Mouse (Mus musculus): ENCODE data around the gene Ccdc146. TPM values are rescaled to one million over a fixed set of nuclear protein-coding genes. Genes with fewer than 3 reads are reported as not detected.

Ccdc146 gene
- total RNA-seq, 2 experiments from 2014 or later, result not detected

DNA sequence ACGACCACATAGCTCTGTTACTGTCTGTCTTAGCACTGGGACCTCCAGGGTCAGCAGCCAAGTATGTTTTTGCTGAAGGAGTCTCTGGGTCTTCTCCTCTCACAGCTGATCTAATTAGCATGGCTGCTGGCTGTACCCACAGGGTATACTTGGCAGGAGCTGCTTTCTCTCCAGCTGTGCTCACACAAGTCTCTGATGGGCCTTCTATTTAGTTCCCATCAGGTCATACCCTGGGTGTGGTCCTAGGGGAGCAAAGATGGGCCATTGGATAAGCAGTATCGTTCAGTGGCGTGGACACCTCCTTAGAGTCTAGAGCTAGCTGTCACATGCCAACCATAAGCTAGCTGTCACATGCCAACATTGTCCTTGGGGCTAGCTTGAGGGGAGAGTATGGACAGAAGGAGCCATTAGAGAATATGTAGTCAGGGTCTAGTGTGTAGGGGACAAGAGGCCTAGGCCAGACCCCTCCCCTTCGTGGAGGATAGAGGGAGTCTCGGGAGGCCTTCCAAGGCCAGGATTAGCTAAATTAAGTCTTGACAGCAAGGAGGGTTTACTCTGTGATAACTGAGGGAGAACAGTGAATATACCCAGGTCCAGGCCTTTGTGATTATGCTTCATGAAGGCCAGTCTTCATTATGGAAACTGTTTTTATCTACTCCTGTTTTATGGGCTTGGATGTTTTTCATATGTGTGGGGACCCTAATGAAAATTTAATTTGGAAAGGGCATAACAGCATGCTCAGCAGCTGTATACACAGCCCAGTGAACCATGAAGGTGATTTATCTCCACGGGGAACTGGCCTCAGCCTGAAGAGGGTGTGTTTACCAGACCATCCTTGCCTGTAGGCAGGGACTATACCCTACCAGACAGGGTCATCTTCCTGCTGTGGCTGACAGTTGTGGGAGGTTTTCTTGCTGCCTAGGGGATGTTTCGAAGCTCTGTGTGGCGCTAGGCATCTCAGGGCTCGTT lies 152.8 kb downstream of the Ccdc146 start:
- peak; percentile 73 for ATAC-seq (replicated peaks; ENCODE audit: low FRiP score, low TSS enrichment, poor library complexity, severe bottlenecking)

DNA sequence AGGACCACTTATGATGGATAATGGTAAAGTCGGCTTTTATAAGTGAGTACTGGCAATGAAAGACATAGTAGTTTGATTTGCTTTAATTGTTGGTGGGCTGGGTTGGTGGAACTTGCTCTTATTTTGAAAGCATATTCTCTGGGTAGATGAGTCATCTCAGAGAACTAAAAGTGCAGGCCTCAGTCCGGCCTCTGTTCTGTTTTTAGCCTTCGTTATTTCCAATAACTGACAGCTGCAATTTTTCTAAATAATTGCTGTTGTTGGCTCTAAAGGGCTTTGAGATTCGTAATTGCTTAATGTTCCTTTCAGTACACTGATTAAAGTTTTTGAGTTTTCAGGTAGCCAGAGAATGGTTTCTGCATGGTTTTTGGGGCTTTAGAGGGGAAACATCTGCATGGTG lies 153.7 kb downstream of the Ccdc146 start:
- no peak for ATAC-seq (replicated peaks; ENCODE audit: low FRiP score, low TSS enrichment, poor library complexity, severe bottlenecking)

DNA sequence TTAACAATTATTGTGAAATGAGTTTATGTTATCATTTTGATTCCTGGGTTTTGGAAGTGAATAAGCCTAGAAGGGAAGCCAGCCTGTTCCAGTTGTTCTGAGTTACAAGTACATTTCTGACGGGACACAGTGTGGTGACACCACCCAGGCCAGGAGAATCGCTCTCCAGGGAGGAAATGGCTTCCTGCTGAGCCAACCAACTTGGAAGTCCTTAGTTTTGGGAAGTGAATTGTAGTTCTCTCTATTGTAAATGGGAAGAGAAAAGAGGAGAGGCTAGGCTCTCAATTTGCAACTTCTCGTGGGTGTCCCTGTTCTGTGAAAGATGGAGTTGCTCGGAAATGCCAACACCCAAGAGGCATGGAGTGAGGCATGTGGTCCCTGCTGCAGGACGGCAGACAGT lies 155.0 kb downstream of the Ccdc146 start:
- no peak for ATAC-seq (replicated peaks; ENCODE audit: low FRiP score, low TSS enrichment, poor library complexity, severe bottlenecking)

DNA sequence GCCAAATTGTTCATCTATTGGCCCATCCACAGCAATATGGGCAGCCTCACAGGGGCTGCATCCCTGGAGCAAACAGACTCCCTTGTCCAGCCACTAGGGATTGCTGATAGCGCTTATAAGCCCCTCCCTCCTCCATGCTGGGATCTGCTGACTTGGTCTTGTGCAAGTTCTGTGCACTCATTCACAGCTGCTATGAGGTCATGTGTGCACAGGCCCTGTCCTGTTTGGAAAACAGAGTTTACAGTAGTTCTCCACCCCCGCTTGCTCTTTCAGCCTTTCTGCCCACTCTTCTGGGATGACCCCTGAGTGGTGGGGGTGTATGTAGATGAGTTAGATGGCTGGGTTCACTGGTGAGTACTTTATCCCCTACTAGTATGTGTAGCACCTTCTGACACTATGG lies 157.4 kb downstream of the Ccdc146 start:
- ATAC-seq (replicated peaks; ENCODE audit: low FRiP score, low TSS enrichment, poor library complexity, severe bottlenecking), result peak; percentile 43

DNA sequence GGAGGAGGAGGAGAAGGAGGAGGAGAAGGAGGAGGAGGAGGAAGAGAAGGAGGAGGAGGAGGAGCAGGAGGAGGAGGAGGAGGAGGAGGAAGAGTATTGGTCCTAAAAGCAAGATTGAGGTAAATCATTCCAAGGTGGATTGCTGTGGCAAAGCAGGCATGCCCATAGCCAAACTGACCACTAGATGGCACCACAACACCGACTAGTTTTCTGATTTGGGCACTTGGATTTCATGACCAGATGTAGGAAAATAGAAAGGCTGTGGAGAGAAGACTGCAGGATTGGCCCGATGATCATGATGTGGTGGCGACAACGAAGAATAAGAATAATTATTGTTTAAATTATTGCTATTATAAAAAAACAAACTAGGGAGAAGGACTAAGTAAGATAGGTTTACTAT lies 159.4 kb downstream of the Ccdc146 start:
- 0 out of 2 replicates have a peak, but pooled peaks have one; percentile 46 for ATAC-seq (replicated peaks; ENCODE audit: low FRiP score, low TSS enrichment, poor library complexity, severe bottlenecking)

DNA sequence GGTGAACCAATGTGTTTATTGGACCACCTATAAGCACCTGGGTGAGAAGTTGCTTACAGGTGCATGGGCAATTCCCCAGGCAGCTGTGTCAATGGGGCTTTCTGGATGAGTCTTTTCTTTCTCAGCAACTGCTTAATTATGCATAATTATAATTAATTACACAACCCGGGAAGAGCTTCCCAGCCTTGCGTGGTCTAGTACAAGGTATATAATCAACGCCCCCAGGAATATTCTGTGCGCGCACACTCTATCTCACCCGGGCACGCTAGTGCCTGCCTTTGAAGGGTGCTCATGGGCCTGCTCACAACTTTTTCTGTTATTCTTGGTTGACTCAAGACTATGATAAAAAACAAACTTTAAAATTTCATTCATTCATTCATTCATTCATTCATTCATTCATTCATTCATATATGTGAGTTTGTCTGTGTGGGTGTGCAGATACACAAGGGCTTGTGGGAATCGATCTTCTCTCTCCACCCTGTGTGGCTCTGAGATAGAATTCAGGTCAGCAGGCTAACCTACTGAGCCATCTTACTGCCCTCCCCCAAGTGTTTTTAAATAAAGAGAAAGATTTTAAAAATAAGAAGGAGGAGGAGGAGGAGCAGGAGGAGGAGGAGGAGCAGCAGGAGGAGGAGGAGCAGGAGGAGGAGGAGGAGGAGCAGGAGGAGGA lies 160.0 kb downstream of the Ccdc146 start:
- no peak for ATAC-seq (replicated peaks; ENCODE audit: low FRiP score, low TSS enrichment, poor library complexity, severe bottlenecking)

DNA sequence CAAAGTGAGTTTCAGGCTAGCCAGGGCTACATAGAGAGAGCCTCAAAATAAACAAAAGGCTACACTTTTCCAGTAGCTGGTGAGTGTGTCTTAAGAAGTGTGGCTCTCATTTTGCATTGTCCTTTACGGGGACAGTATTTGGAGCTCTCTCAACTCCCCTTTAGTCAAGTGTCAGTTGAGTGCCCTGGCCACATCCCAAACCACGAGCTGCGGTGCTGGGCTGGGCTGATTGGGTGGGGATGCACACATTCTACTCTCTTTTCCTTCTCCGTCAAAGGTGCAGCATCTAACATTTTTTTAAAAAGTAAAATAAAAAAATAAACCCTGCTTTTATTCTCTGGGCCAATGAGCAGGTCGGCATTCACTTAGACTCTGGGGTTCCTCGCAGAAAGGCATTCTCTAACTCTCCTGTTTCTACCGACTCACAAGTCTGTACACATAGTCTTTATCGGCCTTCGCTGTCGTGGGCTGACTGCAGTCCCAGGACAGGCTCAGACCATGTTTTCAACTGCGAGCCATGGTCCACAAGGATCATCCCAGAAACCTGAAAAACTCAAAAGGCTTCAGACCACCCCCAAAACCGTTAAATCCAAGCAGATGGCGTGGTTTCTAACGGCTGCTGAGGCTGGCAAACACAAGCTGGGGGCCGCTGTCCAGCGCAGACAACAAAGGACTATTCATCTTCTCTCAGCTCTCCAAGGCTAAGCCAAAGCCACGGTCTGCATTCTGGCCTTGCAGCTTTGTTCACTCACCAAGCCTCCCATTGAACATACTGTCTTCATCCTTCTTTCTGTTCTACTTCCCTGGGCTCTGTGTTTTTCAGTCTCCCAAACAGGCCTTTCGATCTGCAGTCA lies 161.0 kb downstream of the Ccdc146 start:
- ATAC-seq (replicated peaks; ENCODE audit: low FRiP score, low TSS enrichment, poor library complexity, severe bottlenecking), result peak; percentile 77

DNA sequence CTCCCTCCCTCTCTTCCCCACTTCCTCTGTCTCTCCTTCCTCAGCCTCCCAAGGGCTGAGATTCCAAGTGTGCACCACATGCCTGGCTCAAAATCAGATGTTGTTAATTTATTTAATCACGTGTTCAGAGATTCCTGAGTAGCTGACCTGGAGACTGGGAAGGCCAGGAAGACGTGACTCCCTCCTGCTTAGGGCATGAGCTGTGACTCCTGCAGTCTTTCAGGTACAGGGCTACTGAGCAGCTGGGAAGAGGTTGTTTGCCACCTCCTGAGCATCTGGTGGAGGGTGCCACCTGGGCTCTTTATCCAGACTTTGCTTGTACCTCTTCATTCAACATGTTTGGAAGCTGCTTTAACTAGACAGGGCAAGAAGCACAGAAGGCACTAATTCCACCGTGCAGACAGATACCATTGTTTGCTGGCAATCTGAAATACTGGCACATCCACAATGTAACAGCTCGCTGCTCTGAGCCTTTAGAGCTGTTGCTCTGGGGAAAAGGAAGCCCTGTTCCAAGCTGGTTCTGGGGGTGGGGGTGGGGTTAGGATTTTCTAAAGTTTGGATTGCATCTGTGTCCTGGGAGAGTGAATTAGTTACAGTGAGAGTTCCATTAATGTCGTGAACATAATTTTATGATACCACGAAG lies 163.2 kb downstream of the Ccdc146 start:
- ATAC-seq (replicated peaks; ENCODE audit: low FRiP score, low TSS enrichment, poor library complexity, severe bottlenecking), result no peak

DNA sequence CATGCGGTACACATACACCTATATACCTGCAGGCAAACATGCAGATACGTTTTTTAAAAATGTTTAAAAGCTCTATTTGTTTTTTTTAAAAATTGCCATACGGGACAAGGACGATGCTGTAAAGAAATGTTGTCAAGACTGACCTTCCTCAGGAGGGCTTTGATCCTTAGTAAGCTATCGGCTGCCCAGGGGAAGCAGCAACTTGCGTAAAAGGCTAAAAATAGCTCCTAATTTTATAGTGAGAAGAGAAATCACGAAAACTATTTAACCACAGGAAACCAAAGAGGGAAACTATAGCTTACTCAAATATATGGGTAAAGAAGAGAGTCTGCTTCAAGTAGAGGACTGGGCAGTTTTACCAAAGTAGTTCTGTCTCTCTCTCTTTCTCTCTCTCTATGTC lies 163.7 kb downstream of the Ccdc146 start:
- ATAC-seq (replicated peaks; ENCODE audit: low FRiP score, low TSS enrichment, poor library complexity, severe bottlenecking), result no peak

DNA sequence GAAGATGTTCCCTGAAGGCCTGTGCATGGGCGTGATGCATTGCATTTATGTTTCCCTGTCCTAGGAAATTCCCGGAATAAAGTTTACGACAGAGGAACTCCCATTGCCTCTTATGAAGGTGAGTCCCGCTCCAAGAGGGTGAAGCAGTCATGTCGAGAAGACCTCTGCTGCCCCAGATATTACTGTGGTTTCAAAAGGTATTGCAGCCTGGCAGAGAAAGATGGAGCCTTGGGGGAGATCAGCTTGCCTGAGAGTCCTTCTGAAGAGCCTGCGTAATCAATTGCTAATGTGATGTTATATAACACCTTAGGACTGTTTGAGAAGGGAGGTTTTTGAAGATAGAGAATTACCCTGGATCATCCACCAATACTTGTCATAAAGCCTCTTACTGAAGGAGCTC lies 166.7 kb downstream of the Ccdc146 start:
- ATAC-seq (replicated peaks; ENCODE audit: low FRiP score, low TSS enrichment, poor library complexity, severe bottlenecking), result peak; percentile 85

DNA sequence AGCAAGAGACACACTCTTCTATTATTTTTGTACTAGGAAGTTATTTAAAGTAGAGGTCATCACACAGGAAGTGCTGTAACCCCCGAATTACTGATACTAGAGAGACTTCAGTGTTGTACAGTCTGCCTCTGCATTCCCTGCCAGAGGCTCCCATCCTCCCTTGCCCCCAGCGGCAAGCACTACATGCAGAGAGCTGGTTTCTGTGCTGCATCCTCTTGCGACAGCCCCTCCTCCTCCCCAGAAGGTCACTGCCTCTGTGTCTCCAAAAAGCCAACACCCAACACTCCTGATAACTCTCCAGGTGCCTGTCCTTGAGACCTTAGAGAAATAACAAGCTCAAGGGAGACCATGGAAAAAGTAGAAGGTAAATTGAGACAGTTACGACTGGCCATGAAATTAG lies 167.4 kb downstream of the Ccdc146 start:
- ATAC-seq (replicated peaks; ENCODE audit: low FRiP score, low TSS enrichment, poor library complexity, severe bottlenecking), result no peak

DNA sequence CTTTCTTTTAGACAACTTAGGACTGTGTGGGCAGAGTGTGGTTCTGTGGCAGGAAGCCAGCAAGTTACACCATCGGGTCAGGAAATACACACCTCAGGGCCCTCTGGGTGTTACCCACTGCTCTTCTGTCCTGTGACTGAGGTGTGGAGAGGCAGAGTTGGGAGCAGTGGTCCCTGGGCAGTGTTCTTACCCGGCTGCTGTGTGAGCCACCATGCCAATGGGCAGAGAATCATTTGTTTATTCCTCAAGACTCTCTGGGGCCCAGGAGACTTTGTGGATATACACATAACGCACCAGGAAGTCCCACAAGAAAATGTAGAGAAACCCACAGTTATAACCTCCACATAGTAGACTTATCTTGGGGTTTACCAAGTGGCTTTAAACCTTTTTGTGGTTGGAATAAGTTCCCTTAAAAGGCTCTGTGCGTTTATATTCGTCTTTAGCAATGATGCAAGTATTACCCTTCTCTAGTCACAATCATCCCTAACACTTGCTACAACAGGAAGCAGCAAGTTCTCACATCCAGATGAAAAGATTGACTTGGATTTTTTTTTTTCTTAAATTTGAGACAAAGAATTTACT lies 168.8 kb downstream of the Ccdc146 start:
- ATAC-seq (replicated peaks; ENCODE audit: low FRiP score, low TSS enrichment, poor library complexity, severe bottlenecking), result 0 out of 2 replicates have a peak, but pooled peaks have one; percentile 41

DNA sequence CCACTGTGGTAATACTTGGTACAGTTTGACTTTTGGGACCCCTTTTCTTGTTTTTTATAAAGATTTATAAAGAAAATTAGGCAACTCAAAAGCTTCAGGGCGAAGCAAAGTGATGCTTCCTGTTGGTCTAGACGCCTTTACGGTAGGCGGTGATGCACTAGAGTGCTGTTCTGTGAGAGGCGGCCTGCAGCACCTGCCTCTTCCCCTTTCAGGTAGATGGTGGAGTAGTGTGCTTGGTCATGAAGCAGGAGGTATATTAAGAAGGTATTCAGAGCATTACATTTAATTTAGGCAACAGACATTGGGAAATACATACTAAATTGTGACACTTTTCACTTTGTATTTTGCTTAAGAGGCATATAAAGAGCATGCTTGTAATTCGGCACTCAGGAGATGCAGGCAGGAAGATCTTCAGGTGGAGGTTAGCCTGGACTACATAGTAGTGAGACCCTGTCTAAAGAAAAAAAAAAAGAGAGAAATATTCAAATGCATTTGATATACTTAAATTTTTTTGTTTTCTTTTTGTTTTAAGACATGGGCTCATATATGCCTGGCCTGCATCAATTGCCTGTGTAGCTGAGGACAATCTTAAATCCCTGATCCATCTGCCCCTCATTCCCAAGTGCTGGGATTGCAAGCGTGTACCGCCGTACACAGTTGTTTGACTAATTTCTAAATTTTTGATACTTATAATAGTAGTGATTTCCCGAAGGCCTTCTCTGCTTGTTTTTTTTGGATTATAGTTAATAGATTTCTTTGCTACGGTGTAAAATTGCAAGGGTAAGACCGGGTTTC lies 169.5 kb downstream of the Ccdc146 start:
- no peak for ATAC-seq (replicated peaks; ENCODE audit: low FRiP score, low TSS enrichment, poor library complexity, severe bottlenecking)

DNA sequence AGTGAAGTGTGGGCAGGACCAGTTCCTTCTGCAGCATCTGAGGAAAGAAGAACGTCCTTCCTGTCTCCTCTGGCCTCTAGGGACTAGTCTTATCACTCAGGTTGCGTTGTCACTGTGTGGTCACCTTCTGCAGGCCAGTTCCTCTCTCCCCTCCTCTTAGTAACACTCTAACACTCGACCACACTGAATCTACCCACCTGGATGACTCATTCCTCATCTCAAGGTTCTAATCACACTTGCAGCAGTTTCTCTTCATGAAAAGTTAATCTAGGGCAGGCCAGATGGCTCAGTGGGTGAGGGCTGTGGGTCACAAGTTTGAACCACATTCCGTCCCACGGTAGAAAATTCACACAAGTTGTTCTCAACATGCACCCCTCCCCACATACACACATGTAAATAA lies 175.6 kb downstream of the Ccdc146 start:
- ATAC-seq (replicated peaks; ENCODE audit: low FRiP score, low TSS enrichment, poor library complexity, severe bottlenecking), result 0 out of 2 replicates have a peak, but pooled peaks have one; percentile 26

DNA sequence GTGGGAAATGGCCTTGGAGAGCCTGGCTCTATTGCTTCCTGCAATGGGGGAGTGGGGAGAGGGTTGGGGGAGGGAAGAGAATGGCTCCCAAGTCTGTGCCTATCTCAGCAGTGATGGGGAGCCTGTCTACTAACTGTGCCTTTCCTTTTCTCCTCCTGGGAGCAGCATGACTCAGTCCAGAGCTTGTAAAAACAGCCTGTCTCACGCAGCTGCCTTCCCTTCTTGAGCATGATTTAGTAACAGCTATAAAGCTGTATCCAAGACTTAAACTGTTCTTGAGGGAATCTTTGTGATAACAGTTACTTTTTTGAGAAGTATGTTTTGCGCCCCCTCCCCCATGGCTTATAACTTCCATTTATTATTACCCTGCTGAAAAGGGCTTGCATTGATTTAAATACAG lies 176.6 kb downstream of the Ccdc146 start:
- no peak for ATAC-seq (replicated peaks; ENCODE audit: low FRiP score, low TSS enrichment, poor library complexity, severe bottlenecking)

DNA sequence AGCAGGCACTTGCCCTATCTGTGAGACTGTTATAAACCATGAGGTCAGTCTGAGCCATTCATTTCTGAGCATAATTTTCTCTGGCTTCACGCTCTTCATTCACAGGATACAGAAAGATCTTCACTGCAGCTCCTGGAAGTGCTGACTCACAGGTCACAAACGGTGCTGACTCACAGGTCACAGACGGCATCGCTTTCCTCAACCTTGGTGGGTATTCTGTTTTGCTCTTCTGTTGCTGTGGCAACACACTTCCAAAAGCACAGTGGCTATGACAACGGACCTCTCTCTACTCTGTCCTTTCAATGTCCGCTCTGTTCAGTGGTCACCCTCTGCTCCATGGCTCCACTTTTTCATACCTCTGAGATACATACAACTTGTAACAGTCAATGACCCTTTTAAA lies 177.7 kb downstream of the Ccdc146 start:
- no peak for ATAC-seq (replicated peaks; ENCODE audit: low FRiP score, low TSS enrichment, poor library complexity, severe bottlenecking)

DNA sequence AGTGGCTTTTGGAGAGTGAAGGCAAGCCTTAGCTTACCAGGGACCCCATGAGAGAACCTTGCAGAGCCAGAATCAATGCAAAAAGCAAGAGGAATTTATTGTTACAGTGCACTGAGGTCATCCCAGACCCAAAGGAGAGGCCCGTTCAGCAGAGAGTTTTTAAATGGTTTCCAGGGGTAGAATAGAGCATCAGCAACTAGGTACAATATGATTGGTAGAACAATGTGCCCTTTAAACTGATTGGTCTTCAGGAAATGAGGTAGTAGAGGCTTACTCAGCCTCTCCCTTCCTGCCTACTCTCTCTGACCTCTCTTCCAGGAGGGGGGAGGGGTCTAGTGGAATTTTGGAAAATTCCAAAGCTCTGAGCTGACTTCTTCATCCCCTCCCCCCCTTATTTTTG lies 179.2 kb downstream of the Ccdc146 start:
- ATAC-seq (replicated peaks; ENCODE audit: low FRiP score, low TSS enrichment, poor library complexity, severe bottlenecking), result no peak

DNA sequence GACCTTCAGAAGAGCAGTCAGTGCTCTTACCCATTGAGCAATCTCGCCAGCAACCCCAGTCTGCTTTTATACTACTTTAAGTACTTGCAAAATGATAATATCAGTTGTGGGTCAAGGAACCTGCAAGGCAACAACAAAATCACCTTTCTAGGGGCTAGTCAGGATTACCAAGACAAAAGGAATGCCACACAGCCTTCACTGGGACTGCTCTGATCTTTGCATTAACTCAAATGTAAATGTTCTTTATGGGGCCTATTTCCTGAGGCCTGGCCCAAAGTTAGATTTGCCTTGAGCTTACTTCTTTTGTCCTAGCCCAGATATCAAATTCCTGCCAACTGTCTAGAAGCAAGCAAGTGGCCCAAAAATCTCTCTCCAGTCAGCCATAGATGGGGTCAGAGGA lies 179.9 kb downstream of the Ccdc146 start:
- no peak for ATAC-seq (replicated peaks; ENCODE audit: low FRiP score, low TSS enrichment, poor library complexity, severe bottlenecking)
